Mouse (Mus musculus): Measurements from ENCODE around the gene Gm10799. TPM values are rescaled to one million over a fixed set of nuclear protein-coding genes. Genes with fewer than 3 reads are reported as not detected.
A peak's percentile ranks its signal among the peaks of the same experiment; 100 is the strongest.
"Not testable (repeated sequence)": the region's sequence is repeated elsewhere in the genome, so short reads cannot be mapped to it uniquely, and the experiment has no call there.

The Gm10799 gene
- polyA plus RNA-seq (2011; ENCODE audit: insufficient read length, low read depth, missing spikeins) = not detected in 2 replicates

GRCm38 (mm10) chr2:104068450-104068849, at the start of gene Gm10799:
Gm10799 (minus strand) TSS chr2:104068550.
- H3K4me3 ChIP-seq (ENCODE audit: insufficient read depth, low read length); H3K4me1 ChIP-seq (ENCODE audit: control insufficient read depth, insufficient read depth, low read length); H3K27ac ChIP-seq (ENCODE audit: insufficient read depth, low read length): not testable (repeated sequence)

- H3K4me3 ChIP-seq (ENCODE audit: insufficient read depth, low read length); H3K4me1 ChIP-seq (ENCODE audit: control insufficient read depth, insufficient read depth, low read length); H3K27ac ChIP-seq (ENCODE audit: insufficient read depth, low read length): not testable (repeated sequence)
These were observed 48.8 kb upstream of the Gm10799 start for GRCm38 (mm10) chr2:104117173-104117572.

GRCm38 (mm10) chr2:104114898-104115297, 46.5 kb upstream of the Gm10799 start:
- no peak overlapping the region for H3K27ac ChIP-seq (ENCODE audit: insufficient read depth, low read length)
- no peak overlapping the region for H3K4me3 ChIP-seq (ENCODE audit: insufficient read depth, low read length)
- no peak for TF ChIP-seq CTCF (IDR thresholded peaks at IDR 0.05; ENCODE audit: borderline replicate concordance, insufficient read depth, low read length)
- no peaks in the 10 kb centered on the region; the same call in 1 of the 2 replicates for H3K4me1 ChIP-seq (ENCODE audit: control insufficient read depth, insufficient read depth, low read length)

GRCm38 (mm10) chr2:104113563-104113962, 45.2 kb upstream of the Gm10799 start:
- H3K4me1 ChIP-seq (ENCODE audit: control insufficient read depth, insufficient read depth, low read length); H3K4me3 ChIP-seq (ENCODE audit: insufficient read depth, low read length); H3K27ac ChIP-seq (ENCODE audit: insufficient read depth, low read length): not testable (repeated sequence)

GRCm38 (mm10) chr2:104111170-104111797, 42.9 kb upstream of the Gm10799 start:
- not testable (repeated sequence) for H3K27ac ChIP-seq (ENCODE audit: insufficient read depth, low read length); H3K4me1 ChIP-seq (ENCODE audit: control insufficient read depth, insufficient read depth, low read length); H3K4me3 ChIP-seq (ENCODE audit: insufficient read depth, low read length)

GRCm38 (mm10) chr2:104110031-104110430, 41.7 kb upstream of the Gm10799 start:
- TF ChIP-seq CTCF (IDR thresholded peaks at IDR 0.05; ENCODE audit: borderline replicate concordance, insufficient read depth, low read length) (no peak), POLR2A (IDR thresholded peaks at IDR 0.05; ENCODE audit: low read depth, low read length) (no peak)
- no peak overlapping the region for H3K4me3 ChIP-seq (ENCODE audit: insufficient read depth, low read length)
- H3K27ac ChIP-seq (ENCODE audit: insufficient read depth, low read length) = peak overlapping the region; percentile 35
- H3K4me1 ChIP-seq (ENCODE audit: control insufficient read depth, insufficient read depth, low read length) = peaks cover 6% of the 10 kb centered on the region; the same call in 1 of the 2 replicates

GRCm38 (mm10) chr2:104109528-104109927, 41.2 kb upstream of the Gm10799 start:
- H3K4me3 ChIP-seq (ENCODE audit: insufficient read depth, low read length) = no peak overlapping the region
- H3K4me1 ChIP-seq (ENCODE audit: control insufficient read depth, insufficient read depth, low read length) = peaks cover 6% of the 10 kb centered on the region; the same call in 1 of the 2 replicates
- H3K27ac ChIP-seq (ENCODE audit: insufficient read depth, low read length) = peak overlapping the region; percentile 35
- TF ChIP-seq POLR2A (IDR thresholded peaks at IDR 0.05; ENCODE audit: low read depth, low read length) = no peak
- no peak for TF ChIP-seq CTCF (IDR thresholded peaks at IDR 0.05; ENCODE audit: borderline replicate concordance, insufficient read depth, low read length)

GRCm38 (mm10) chr2:104109021-104109420, 40.7 kb upstream of the Gm10799 start:
- not testable (repeated sequence) for H3K4me3 ChIP-seq (ENCODE audit: insufficient read depth, low read length); H3K4me1 ChIP-seq (ENCODE audit: control insufficient read depth, insufficient read depth, low read length)
- H3K27ac ChIP-seq (ENCODE audit: insufficient read depth, low read length) = peak overlapping the region; percentile 35

GRCm38 (mm10) chr2:104104800-104105199, 36.5 kb upstream of the Gm10799 start:
- no peak overlapping the region for H3K27ac ChIP-seq (ENCODE audit: insufficient read depth, low read length)
- 0 out of 2 replicates have a peak, but pooled peaks cover 11% of the 10 kb centered on the region for H3K4me1 ChIP-seq (ENCODE audit: control insufficient read depth, insufficient read depth, low read length)
- TF ChIP-seq POLR2A (IDR thresholded peaks at IDR 0.05; ENCODE audit: low read depth, low read length) (no peak), CTCF (IDR thresholded peaks at IDR 0.05; ENCODE audit: borderline replicate concordance, insufficient read depth, low read length) (no peak)
- H3K4me3 ChIP-seq (ENCODE audit: insufficient read depth, low read length) = no peak overlapping the region

GRCm38 (mm10) chr2:104099946-104100345, 31.6 kb upstream of the Gm10799 start:
- H3K27ac ChIP-seq (ENCODE audit: insufficient read depth, low read length) = no peak overlapping the region
- peaks cover 9% of the 10 kb centered on the region for H3K4me1 ChIP-seq (ENCODE audit: control insufficient read depth, insufficient read depth, low read length)
- no peak overlapping the region for H3K4me3 ChIP-seq (ENCODE audit: insufficient read depth, low read length)
- TF ChIP-seq CTCF (IDR thresholded peaks at IDR 0.05; ENCODE audit: borderline replicate concordance, insufficient read depth, low read length) (no peak), POLR2A (IDR thresholded peaks at IDR 0.05; ENCODE audit: low read depth, low read length) (no peak)

- Histone ChIP-seq H3K27ac (ENCODE audit: insufficient read depth, low read length) (no peak overlapping the region), H3K4me1 (ENCODE audit: control insufficient read depth, insufficient read depth, low read length) (peaks cover 9% of the 10 kb centered on the region), H3K4me3 (ENCODE audit: insufficient read depth, low read length) (no peak overlapping the region)
- TF ChIP-seq CTCF (IDR thresholded peaks at IDR 0.05; ENCODE audit: borderline replicate concordance, insufficient read depth, low read length) = no peak
- no peak for TF ChIP-seq POLR2A (IDR thresholded peaks at IDR 0.05; ENCODE audit: low read depth, low read length)
These were observed 30.9 kb upstream of the Gm10799 start for GRCm38 (mm10) chr2:104099231-104099585.
